Comparison of ENCODE assay signal across 17 mouse cellular contexts in the genomic region with DNA sequence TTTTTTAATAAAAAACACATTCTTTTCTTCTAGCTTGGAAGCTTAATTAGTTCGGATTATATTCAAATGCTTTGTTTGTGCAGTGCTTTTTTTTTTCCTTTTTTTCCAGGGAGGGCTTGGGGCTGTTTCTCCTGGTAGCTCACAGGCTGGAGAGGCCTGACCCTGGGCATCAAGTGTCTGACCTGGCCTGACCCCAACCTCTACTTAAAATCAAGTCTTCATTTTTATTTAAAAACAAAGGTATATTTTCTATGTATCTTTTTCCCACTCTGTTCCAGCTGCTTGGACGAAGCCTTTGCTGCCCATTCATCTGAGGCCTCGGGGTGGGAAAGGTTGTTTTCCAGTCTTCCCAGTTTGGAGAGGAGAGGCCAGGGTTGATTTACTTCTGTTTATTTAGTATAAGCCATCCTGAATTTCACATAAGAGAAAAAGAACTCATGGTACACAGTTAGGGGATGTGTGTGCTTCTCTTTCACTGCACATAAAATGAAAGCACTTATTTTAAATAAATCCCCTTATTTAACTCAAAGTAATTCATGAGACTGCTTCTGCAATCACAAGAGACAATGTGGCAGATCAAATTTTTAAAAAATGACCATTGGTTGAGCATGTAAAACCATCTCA.
A peak's percentile ranks its signal among the peaks of the same experiment; 100 is the strongest.
DNase-seq lines count a peak whose midpoint lies in the region; ATAC-seq and TF ChIP-seq lines count a peak whose summit lies in the region.
"Had no signal": no experiment of that assay in that cellular context is flagged by ENCODE, and none has a peak within 500 bp of the region (broad histone marks: within the 10 kb centered on the region; RNA-seq: fewer than 3 reads in every experiment).

No protein-coding gene starts in this region.

- TF ChIP-seq POLR2A in kidney, adult 2 months (IDR thresholded peaks at IDR 0.05; ENCODE audit: low read depth, low read length): no peak
- no peak for TF ChIP-seq POLR2A in brain, embryonic 14.5 days (IDR thresholded peaks at IDR 0.05; ENCODE audit: borderline replicate concordance, extremely low read depth, insufficient read depth, insufficient read length, poor library complexity, severe bottlenecking)

- WGBS in kidney, embryonic 15.5 days: 16% methylated on average over 3 of the region's 3 CpGs
- WGBS in kidney, adult 2 months: 63% methylated on average over 3 of the region's 3 CpGs
- 31% methylated on average over 3 of the region's 3 CpGs for WGBS in embryonic facial prominence, embryonic 14.5 days

- H3K4me1 ChIP-seq in kidney, embryonic 15.5 days: peaks cover 15% of the 10 kb centered on the region; the same call in 1 of the 2 replicates
- H3K4me1 ChIP-seq in kidney, adult 2 months (ENCODE audit: control insufficient read depth, insufficient read depth, low read length): no peaks in the 10 kb centered on the region
- H3K4me1 ChIP-seq in embryonic facial prominence, embryonic 14.5 days (ENCODE audit: control insufficient read depth, insufficient read depth, low read length): peaks cover 13% of the 10 kb centered on the region

- H3K9ac ChIP-seq in kidney, embryonic 15.5 days: no peak overlapping the region
- no peak overlapping the region for H3K9ac ChIP-seq in embryonic facial prominence, embryonic 14.5 days (ENCODE audit: low read depth, low read length)
- H3K9ac ChIP-seq: embryonic facial prominence, embryonic 15.5 days; limb, embryonic 15.5 days had no signal

- H3K4me3 ChIP-seq in kidney, embryonic 15.5 days (replicated peaks): no peak overlapping the region
- H3K4me3 ChIP-seq in kidney, adult 2 months (ENCODE audit: insufficient read depth, low read depth, low read length): no peak overlapping the region
- H3K4me3 ChIP-seq in embryonic facial prominence, embryonic 14.5 days (ENCODE audit: low read depth, low read length): no peak overlapping the region
- H3K4me3 ChIP-seq: embryonic facial prominence, embryonic 15.5 days; limb, embryonic 15.5 days had no signal

- no peak for TF ChIP-seq CTCF in kidney, adult 2 months (conservative IDR thresholded peaks at IDR 0.05; ENCODE audit: insufficient read depth, insufficient read length, low read depth, low read length)
- no peak for TF ChIP-seq CTCF in brain, embryonic 14.5 days (IDR thresholded peaks at IDR 0.05; ENCODE audit: borderline replicate concordance, extremely low read depth, insufficient read depth, insufficient read length)

- no peaks in the 10 kb centered on the region for H3K27me3 ChIP-seq in kidney, embryonic 15.5 days
- no peaks in the 10 kb centered on the region for H3K27me3 ChIP-seq in kidney, adult 2 months (replicated peaks; ENCODE audit: control insufficient read depth, insufficient read depth, low read length)
- H3K27me3 ChIP-seq in embryonic facial prominence, embryonic 14.5 days (replicated peaks; ENCODE audit: control insufficient read depth, insufficient read depth, low read length): no peaks in the 10 kb centered on the region
- H3K27me3 ChIP-seq: embryonic facial prominence, embryonic 15.5 days; limb, embryonic 15.5 days had no signal

- no peaks in the 10 kb centered on the region for H3K36me3 ChIP-seq in kidney, embryonic 15.5 days
- no peaks in the 10 kb centered on the region for H3K36me3 ChIP-seq in kidney, adult 2 months (ENCODE audit: control insufficient read depth, insufficient read depth, low read length)
- no peaks in the 10 kb centered on the region for H3K36me3 ChIP-seq in embryonic facial prominence, embryonic 14.5 days (ENCODE audit: control insufficient read depth, insufficient read depth, low read length)
- H3K36me3 ChIP-seq: embryonic facial prominence, embryonic 15.5 days; limb, embryonic 15.5 days had no signal

- DNase-seq in kidney, adult 2 months: no peak
- DNase-seq in brain, embryonic 14.5 days (ENCODE audit: low read depth): peak; percentile 48
- peak; percentile 72 for DNase-seq in embryo, embryonic 10 days (ENCODE audit: low spot score)
- no peak for DNase-seq in embryonic facial prominence, embryonic 14.5 days (ENCODE audit: low spot score)
- DNase-seq in thymus, postnatal 4 days: no peak
- no peak for DNase-seq in cerebellum, adult 9-10 months
- DNase-seq in liver: no peak
- DNase-seq: cerebellum, postnatal 10 days; heart, adult 18-20 months; heart, postnatal 4 days; lung, adult 18-20 months; lung, postnatal 36 days; right cerebral cortex, adult 18-20 months had no signal

- no peaks in the 10 kb centered on the region for H3K9me3 ChIP-seq in kidney, embryonic 15.5 days (replicated peaks)
- no peaks in the 10 kb centered on the region for H3K9me3 ChIP-seq in embryonic facial prominence, embryonic 14.5 days (ENCODE audit: control insufficient read depth, low read length)
- H3K9me3 ChIP-seq: embryonic facial prominence, embryonic 15.5 days; limb, embryonic 15.5 days had no signal

- peak; percentile 81 for ATAC-seq in kidney, embryonic 15.5 days (replicated peaks; ENCODE audit: low FRiP score)
- no peak for ATAC-seq in embryonic facial prominence, embryonic 14.5 days (ENCODE audit: low read depth)
- ATAC-seq: intestine, postnatal 0 days had no signal

- no peak overlapping the region for H3K4me2 ChIP-seq in kidney, embryonic 15.5 days
- H3K4me2 ChIP-seq in embryonic facial prominence, embryonic 14.5 days (ENCODE audit: low read depth, low read length): no peak overlapping the region
- H3K4me2 ChIP-seq: embryonic facial prominence, embryonic 15.5 days; limb, embryonic 15.5 days had no signal

- H3K27ac ChIP-seq in kidney, embryonic 15.5 days: peak overlapping the region; percentile 56
- H3K27ac ChIP-seq in kidney, adult 2 months (ENCODE audit: insufficient read depth, low read depth, low read length): no peak overlapping the region
- H3K27ac ChIP-seq in embryonic facial prominence, embryonic 14.5 days (replicated peaks; ENCODE audit: low read depth, low read length): peak overlapping the region; percentile 33; the same call in 1 of the 2 replicates
- H3K27ac ChIP-seq: limb, embryonic 15.5 days had no signal

Comparison
In these comparisons a context has a peak if more than half of its experiments do, and no peak if none do; other contexts are left out.
1. DNase-seq: peak in brain, embryonic 14.5 days (single experiment) and embryo, embryonic 10 days (single experiment); none in kidney, adult 2 months (single experiment), embryonic facial prominence, embryonic 14.5 days (single experiment), thymus, postnatal 4 days (single experiment), cerebellum, adult 9-10 months (single experiment) and liver (single experiment).